Mouse (Mus musculus) adrenal gland (tissue): ENCODE results near the gene Gabbr1.
"Not testable (repeated sequence)": the region's sequence is repeated elsewhere in the genome, so short reads cannot be mapped to it uniquely, and the experiment has no call there.

Experiments used
- intact Hi-C: fragments of 180-260 bp; cut with DNase I; formaldehyde crosslinking; loops from one replicate; pipeline ENCODE4 v1.15.1; 2025
- long read RNA-seq, 2 experiments: library from polyadenylated mRNA; unstranded; transcript quantifications; one replicate each; pipeline ENCODE4 v2.0.0; 2020; ENCODE audit warnings: borderline replicate concordance in 1 of 2; ENCODE audit not compliant: insufficient replicate concordance in 1 of 2

Gene Gabbr1
- long read RNA-seq, experiment 1, partial matches to known transcripts, result 0 of 2 reads
- long read RNA-seq, experiment 1, other reads (novel, unspliced or antisense), result 1 of 2 reads
- long read RNA-seq, experiment 2, partial matches to known transcripts, result 1 of 1 reads
- long read RNA-seq, experiment 2, other reads (novel, unspliced or antisense), result 0 of 1 reads

GRCm38 (mm10) chr17:37045611-37046311 lies at the start of gene Gabbr1:
Gabbr1 (plus strand) TSS chr17:37045966.
- intact Hi-C loops, result loop anchor here (5.0 kb wide), 3 partner anchors 48 to 153 kb away; partner anchors contain the start of gene Trim40

- intact Hi-C loops, result loop anchor here (2.0 to 5.0 kb wide), 3 partner anchors 50 to 100 kb away; partner anchors contain the start of genes Gabbr1 and Trim31
Observed at GRCm38 (mm10) chr17:36997033-36997735, 48.6 kb upstream of the Gabbr1 start.

GRCm38 (mm10) chr17:36998477-36998876 lies 47.3 kb upstream of the Gabbr1 start:
- intact Hi-C loops, result loop anchor here (5.0 kb wide), 2 partner anchors 49 to 101 kb away; partner anchors contain the start of genes Gabbr1 and Trim31

- intact Hi-C loops, result loop anchor here (5.0 kb wide), 1 partner anchor 39 kb away; no protein-coding TSS in a partner anchor
Observed at GRCm38 (mm10) chr17:37000863-37001262, 44.9 kb upstream of the Gabbr1 start, which contains the start of gene Zfp57. Zfp57 (plus strand) TSS chr17:37001163.

GRCm38 (mm10) chr17:37002364-37003330 lies 43.1 kb upstream of the Gabbr1 start:
- intact Hi-C loops, result loop anchor here (5.0 kb wide), 1 partner anchor 40 kb away; no protein-coding TSS in a partner anchor

- intact Hi-C loops, result loop anchor here (5.0 kb wide), 1 partner anchor 41 kb away; no protein-coding TSS in a partner anchor
Observed at GRCm38 (mm10) chr17:37003366-37003765, 42.4 kb upstream of the Gabbr1 start.

- intact Hi-C loops, result loop anchor here (5.0 kb wide), 1 partner anchor 34 kb away; no protein-coding TSS in a partner anchor
Observed at GRCm38 (mm10) chr17:37008161-37008560, 37.6 kb upstream of the Gabbr1 start.

- intact Hi-C loops, result loop anchor here (5.0 kb wide), 1 partner anchor 33 kb away; no protein-coding TSS in a partner anchor
Observed at GRCm38 (mm10) chr17:37009460-37010042, 36.2 kb upstream of the Gabbr1 start.

GRCm38 (mm10) chr17:37011719-37012118 lies 34.0 kb upstream of the Gabbr1 start:
- intact Hi-C loops, result no loop called here

- intact Hi-C loops, result no loop called here
Observed at GRCm38 (mm10) chr17:37012141-37012540, 33.6 kb upstream of the Gabbr1 start.

GRCm38 (mm10) chr17:37016333-37016732 lies 29.4 kb upstream of the Gabbr1 start:
- intact Hi-C loops, result no loop called here

- intact Hi-C loops, result no loop called here
Observed at GRCm38 (mm10) chr17:37018328-37018727, 27.4 kb upstream of the Gabbr1 start.

- intact Hi-C loops, result not testable (repeated sequence)
Observed at GRCm38 (mm10) chr17:37019242-37019641, 26.5 kb upstream of the Gabbr1 start.

- intact Hi-C loops, result no loop called here
Observed at GRCm38 (mm10) chr17:37022628-37023576, 22.9 kb upstream of the Gabbr1 start, which contains the start of gene Mog. Mog (minus strand) TSS chr17:37023398.

GRCm38 (mm10) chr17:37026425-37026824 lies 19.3 kb upstream of the Gabbr1 start:
- intact Hi-C loops, result no loop called here

GRCm38 (mm10) chr17:37027486-37027885 lies 18.3 kb upstream of the Gabbr1 start:
- intact Hi-C loops, result no loop called here

- intact Hi-C loops, result no loop called here
Observed at GRCm38 (mm10) chr17:37028212-37028611, 17.6 kb upstream of the Gabbr1 start.

GRCm38 (mm10) chr17:37028683-37029120 lies 17.1 kb upstream of the Gabbr1 start:
- intact Hi-C loops, result no loop called here

GRCm38 (mm10) chr17:37029162-37029561 lies 16.6 kb upstream of the Gabbr1 start:
- intact Hi-C loops, result no loop called here
